Mouse (Mus musculus) urinary bladder, postnatal 25 days (tissue): ENCODE measurements around the gene Rtn4.

Source experiments
- DNase-seq: peaks from one replicate; pipeline ENCODE4 v3.0.0; 2022; ENCODE audit warnings: low spot score

Gene Rtn4

DNA sequence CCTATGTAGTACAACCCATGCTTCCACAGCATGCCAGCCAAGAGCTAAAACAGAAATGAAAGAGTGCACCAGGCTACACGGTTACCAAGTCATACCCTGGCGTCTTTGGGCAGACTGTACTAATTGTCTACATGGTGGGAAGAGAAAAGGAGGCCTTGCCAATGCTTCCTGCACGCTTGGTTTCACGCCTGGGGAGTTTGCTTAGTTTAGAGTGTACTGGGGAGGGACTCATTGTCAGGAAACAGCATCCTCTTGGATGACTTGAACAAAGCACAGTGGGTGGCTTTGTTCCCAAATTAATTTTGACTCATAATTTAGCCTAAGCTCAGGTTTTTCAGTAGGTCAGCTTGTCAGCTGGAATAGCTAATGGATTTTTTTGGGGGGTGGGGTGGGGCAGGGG lies 72.3 kb downstream of the Rtn4 start:
- DNase-seq: no peak

DNA sequence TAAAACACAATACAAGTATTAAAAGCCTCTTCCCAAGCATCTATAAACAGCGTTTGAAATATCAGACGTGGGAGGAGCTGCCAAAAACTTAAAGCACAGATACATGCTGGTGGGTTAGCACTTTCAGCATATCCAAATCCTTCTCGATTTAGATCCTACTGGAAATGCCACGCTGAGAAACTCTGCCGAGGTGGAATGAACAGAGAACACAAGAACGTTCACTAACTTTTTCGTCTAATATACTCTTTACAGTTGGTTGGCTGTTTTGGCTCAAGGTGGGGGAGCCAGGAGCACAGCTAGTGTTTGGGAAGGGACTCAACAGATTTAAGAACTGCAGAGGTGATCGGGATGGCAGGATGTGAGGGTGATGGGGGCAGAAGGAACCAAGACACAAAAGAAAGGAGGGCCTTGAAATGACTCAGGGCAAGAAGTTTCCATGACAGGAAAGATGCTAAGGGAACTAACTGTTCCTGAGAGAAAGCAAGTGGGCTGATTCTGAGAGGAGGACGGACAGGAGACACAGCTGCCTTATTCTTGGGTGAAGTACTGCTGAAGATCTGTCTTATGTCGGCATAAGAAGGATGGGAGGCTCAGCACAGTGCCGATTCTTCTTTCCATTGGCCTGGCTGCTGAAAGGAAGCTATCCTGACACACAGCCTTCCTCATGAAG lies 73.7 kb downstream of the Rtn4 start:
- no peak for DNase-seq

DNA sequence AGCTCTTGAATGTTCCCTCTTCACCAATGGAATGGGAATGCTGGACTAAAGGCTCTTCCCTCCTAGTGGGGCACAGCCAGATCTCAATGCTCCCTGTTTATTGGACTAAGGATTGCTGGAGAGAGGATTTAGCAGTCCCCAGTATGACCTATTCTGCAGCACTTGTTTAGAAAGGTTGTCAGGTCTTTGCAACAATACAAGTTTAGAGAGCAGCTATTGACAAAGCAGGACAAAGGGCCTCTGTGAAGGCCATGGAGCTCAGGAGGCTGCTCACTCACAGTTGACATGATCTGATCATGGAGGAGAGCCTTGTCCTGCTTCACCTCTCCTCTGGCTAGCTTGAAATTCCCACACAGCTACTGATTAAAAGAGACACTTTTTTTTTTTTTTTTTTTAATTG lies 75.8 kb downstream of the Rtn4 start:
- no peak for DNase-seq

GRCm38 (mm10) chr11:29770666-29771400 lies 78.1 kb downstream of the Rtn4 start:
- DNase-seq: no peak

- DNase-seq: peak; percentile 53
These were observed 79.5 kb downstream of the Rtn4 start for GRCm38 (mm10) chr11:29772279-29772678.

GRCm38 (mm10) chr11:29774296-29774695 lies 81.5 kb downstream of the Rtn4 start:
- DNase-seq: no peak

DNA sequence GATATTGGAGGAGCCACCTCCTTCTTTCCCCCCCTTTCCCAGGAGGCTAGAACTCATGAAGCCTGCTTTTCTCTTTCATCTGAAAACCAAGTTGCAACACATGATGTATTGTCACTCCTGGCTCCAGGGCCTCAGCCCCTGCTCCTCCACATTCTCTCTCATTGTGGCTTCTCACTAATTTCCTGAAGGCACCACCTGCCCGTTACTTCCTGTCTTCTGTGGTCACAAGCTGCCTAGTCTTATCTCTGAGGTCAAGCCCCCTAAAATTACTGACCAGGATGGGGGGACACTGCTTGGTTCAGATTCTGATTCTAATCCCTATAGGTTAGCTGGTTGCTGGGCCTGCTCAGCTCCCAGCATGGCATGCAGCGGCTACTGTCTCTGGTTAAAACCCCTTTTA lies 82.0 kb downstream of the Rtn4 start:
- no peak for DNase-seq

DNA sequence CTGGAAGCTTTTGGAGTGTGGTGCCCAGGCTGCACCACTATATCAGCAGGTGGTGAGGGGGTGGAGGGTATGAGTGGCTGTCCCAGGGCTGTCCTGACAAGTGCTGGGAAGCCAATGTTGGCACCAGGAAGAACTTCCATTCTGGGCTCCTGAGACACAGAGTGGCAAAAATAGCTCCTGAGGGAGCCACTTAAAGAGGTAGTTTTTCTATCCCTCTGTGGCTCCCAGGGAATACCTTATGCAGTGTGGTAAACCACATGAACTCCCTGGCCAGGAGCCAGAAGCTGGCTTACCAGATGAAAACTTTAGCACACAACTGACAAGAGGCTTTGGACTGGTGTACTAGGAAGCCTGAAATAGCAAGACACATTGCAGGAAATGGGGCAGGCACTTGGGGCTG lies 85.2 kb downstream of the Rtn4 start:
- no peak for DNase-seq

- DNase-seq: no peak
These were observed 86.2 kb downstream of the Rtn4 start for GRCm38 (mm10) chr11:29778936-29779335.

- DNase-seq: no peak
These were observed 86.8 kb downstream of the Rtn4 start for GRCm38 (mm10) chr11:29779409-29780026.

GRCm38 (mm10) chr11:29786583-29787219 lies 94.0 kb downstream of the Rtn4 start:
- DNase-seq: no peak

DNA sequence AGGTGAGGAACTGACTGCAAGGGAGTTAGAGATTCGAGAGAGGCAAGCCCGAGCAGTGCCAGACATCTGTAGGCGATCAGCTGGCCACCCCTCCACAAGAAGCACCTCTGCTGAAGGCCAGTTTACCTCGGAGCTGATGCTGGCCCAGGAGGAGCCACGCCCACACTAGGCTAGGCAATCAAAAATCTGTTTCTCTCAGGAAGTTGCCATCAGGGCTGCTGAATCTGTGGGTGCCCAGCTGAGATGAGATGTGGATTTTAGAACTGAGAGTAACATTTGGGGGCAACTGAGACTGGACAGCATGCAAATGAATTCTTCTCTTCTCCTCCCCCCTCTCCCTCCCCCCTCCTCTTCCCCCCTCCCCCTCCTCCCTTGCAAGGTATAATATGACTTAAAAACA lies 94.7 kb downstream of the Rtn4 start:
- DNase-seq: no peak

DNA sequence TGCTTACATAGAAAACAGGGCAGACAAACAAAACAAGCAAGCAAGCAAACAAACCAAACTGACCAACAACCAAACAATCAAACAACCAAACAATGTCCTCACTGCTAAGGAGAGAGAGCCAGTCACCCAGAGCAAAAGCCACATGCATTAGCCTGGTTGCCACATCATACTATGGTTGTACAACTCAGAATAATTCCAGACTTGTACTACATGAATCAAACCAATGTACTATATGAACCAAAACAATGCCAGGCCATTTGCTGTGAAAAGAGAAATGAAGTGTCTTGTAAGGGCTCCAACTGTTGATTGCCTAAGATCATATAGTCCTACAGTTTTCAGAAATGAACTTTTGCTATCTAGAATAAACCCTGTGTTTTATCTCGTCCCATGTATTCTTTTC lies 95.8 kb downstream of the Rtn4 start:
- no peak for DNase-seq

- DNase-seq: no peak
These were observed 96.3 kb downstream of the Rtn4 start for GRCm38 (mm10) chr11:29788921-29789638.

DNA sequence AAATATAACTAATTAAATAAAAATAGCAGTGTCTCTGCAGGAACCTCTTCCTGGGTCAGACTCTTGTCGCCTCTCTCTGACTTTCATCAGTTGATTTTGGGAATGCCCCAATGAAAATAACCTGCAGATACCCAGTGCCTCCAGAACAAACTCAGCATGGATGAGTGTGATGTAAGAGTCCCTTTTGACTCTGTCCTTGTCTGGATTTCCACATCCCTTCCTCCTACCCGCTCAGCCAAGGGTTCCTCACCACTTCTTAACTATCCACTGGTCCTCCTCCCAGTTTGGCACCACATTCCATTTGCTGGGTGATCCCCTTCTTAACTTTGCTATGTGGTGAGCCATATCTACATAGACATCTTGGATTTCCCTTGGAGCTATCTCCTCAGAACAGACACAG lies 98.0 kb downstream of the Rtn4 start:
- no peak for DNase-seq
